Mouse (Mus musculus): Measurements from ENCODE around the gene Vil1. TPM values are rescaled to one million over a fixed set of nuclear protein-coding genes. Genes with fewer than 3 reads are reported as not detected.

Vil1 gene
- 0.11 TPM for polyA plus RNA-seq (2017; shearing (Covaris generic))

DNA sequence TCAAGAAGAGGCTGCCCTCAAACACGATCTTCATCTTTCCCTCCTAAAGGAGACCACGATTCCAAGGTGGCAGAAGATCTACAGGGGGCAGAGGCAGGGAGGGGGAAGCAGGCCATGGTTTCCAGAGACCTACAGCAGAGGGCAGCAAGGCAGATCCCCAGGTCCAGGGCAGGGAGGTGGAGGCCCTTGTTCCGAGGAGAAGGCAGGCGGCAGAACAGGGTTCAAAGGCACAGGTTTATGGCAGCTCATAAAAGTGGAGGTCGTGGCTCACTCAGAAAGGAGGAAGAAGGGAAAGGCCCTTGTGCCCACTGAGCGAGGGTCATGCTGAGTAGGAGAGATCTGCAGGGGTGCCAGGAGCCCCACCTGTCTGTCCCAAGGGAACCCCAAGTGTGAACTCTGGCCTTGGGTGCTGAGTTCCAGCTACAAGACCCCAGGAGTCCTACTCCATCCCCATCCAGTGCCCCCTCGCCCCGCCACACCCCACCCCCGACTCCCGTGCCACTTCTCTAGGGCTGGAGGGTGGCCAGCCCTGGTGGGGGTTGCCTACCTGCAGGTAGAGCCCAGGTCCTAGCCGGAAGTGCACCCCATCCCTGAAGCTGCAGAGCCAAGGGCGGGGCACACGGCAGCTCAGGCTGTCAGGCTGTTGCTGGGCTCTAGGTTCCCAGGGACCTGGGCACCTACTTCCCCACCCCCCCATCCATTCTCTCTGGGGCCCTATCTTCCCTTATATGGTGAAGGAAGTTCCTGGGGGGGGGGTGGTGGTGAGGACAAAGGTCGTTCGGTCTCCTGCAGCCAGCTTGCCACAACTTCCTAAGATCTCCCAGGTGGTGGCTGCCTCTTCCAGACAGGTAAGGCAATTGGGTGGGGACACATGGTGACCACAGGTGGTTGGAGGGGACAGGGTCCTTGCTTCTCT is at the start of gene Vil1:
Gene Vil1 (plus strand): TSS at position 788 of the 916 bp plus-strand sequence.

DNA sequence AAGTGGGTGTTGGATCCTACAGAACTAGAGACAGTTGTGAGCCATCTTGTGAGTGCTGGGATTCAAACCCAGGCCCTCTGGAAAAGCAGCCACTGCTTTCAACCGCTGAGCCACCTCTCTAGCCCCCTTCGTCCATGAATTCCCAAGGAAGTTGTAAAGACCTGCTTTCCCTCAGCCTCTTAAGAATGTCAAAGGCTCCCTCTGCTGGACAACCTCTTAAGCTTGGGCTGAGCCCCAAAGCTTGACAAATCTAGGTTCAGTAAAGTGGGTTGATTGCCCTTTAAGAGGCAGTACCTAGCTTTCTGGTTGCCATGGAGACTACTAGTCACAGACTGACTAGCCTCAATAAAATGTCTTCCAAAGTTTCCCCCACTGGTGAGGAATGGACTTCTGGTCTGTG is 47.4 kb upstream of the Vil1 start, which contains the start of gene Catip:
Gene Catip (plus strand): TSS at position 297 of the 400 bp plus-strand sequence.

DNA sequence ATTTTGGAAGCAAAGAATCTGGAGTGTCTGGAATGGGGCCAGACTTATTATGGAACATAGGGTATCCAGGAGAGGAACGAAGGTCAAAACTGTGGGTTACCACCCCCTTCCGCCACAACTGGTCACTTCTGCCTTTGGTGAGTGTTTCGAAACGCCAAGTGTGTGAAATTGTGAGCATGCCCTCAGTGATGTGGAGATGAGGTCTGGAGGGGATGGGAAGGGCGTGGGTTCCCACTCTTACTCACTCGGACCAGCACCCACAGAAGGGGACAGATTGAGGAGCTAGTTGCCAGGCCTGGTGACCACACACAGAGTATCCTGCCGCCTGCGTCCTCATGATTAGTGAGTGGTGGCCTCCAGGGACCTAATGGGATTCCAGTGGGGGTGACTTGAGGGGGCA is 34.2 kb upstream of the Vil1 start, which contains the start of gene Slc11a1:
Gene Slc11a1 (plus strand): TSS at position 216 of the 400 bp plus-strand sequence.

DNA sequence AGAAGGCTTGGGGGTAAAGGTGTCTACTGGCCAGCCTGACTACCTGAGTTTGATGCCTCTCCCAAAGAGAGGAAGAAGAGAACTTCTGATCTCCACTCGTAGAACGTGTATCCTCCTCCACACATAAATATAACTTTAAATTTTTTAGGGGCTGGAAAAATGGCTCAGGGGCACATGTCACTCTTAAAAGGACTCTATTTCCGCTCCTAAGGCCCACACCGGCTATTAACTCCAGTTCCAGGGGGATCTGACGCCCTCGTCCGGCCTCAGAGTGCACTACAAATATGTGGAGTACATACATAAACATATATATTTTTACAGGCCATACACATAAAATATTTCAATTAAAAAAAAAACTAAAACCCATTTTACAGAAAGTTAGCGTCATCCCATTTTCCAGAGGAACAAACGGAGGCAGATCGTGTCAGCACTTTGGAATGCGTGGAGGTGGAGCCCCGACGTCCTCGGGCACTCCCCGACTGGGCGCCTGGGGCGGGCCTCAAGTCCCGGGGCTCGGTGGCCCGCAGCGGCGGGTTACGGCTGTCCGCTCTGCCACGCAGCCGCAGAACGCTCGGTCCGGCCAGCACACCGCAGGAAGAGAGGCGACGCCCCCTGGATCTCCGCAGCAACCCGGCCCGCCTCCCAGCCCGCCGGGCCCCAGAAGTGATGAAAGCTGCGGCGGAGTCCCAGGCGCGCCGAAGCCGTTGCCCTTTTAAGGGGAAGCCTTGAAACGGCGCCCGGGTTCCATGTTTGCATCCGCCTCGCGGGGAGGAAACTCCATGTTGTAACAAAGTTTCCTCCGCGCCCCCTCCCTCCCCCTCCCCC is 18.0 kb upstream of the Vil1 start, which contains the start of gene Ctdsp1:
Gene Ctdsp1 (plus strand): TSS at position 586 of the 825 bp plus-strand sequence.

Other genes starting within 250 kb of the Vil1 start
- gene Cxcr1, start 214.7 kb upstream of the Vil1 start, polyA plus RNA-seq (2017; shearing (Covaris generic)): not detected
- 943 TPM for gene Arpc2, start 173.3 kb upstream of the Vil1 start, polyA plus RNA-seq (2017; shearing (Covaris generic))
- 1.1 TPM for gene Gpbar1, start 130.8 kb upstream of the Vil1 start, polyA plus RNA-seq (2017; shearing (Covaris generic))
- 251 TPM for gene Aamp, start 124.6 kb upstream of the Vil1 start, polyA plus RNA-seq (2017; shearing (Covaris generic))
- 34.5 TPM for gene Pnkd, start 124.4 kb upstream of the Vil1 start, polyA plus RNA-seq (2017; shearing (Covaris generic))
- gene Tmbim1, start 103.8 kb upstream of the Vil1 start, polyA plus RNA-seq (2017; shearing (Covaris generic)): 3.3 TPM
- gene Catip, start 47.3 kb upstream of the Vil1 start, polyA plus RNA-seq (2017; shearing (Covaris generic)): not detected
- gene Slc11a1, start 34.2 kb upstream of the Vil1 start, polyA plus RNA-seq (2017; shearing (Covaris generic)): not detected
- 4.7 TPM for gene Ctdsp1, start 17.9 kb upstream of the Vil1 start, polyA plus RNA-seq (2017; shearing (Covaris generic))
- 21.4 TPM for gene Cnot9, start 96.7 kb downstream of the Vil1 start, polyA plus RNA-seq (2017; shearing (Covaris generic))
- gene Plcd4, start 133.5 kb downstream of the Vil1 start, polyA plus RNA-seq (2017; shearing (Covaris generic)): 0.79 TPM
- gene Usp37, start 134.9 kb downstream of the Vil1 start, polyA plus RNA-seq (2017; shearing (Covaris generic)): 26.6 TPM
- gene Zfp142, start 178.9 kb downstream of the Vil1 start, polyA plus RNA-seq (2017; shearing (Covaris generic)): 18.4 TPM
- gene Bcs1l, start 178.9 kb downstream of the Vil1 start, polyA plus RNA-seq (2017; shearing (Covaris generic)): 3.8 TPM
- gene Rnf25, start 192.0 kb downstream of the Vil1 start, polyA plus RNA-seq (2017; shearing (Covaris generic)): 18.5 TPM
- gene Stk36, start 192.1 kb downstream of the Vil1 start, polyA plus RNA-seq (2017; shearing (Covaris generic)): 0.09 TPM